Mouse (Mus musculus): ENCODE results near the gene Ppp1r11. TPM values are rescaled to one million over a fixed set of nuclear protein-coding genes. Genes with fewer than 3 reads are reported as not detected.
"Not testable (repeated sequence)": the region's sequence is repeated elsewhere in the genome, so short reads cannot be mapped to it uniquely, and the experiment has no call there.

The Ppp1r11 gene
- 186 and 189 TPM in 2 replicates for polyA plus RNA-seq (2012; rRNA removed)

DNA sequence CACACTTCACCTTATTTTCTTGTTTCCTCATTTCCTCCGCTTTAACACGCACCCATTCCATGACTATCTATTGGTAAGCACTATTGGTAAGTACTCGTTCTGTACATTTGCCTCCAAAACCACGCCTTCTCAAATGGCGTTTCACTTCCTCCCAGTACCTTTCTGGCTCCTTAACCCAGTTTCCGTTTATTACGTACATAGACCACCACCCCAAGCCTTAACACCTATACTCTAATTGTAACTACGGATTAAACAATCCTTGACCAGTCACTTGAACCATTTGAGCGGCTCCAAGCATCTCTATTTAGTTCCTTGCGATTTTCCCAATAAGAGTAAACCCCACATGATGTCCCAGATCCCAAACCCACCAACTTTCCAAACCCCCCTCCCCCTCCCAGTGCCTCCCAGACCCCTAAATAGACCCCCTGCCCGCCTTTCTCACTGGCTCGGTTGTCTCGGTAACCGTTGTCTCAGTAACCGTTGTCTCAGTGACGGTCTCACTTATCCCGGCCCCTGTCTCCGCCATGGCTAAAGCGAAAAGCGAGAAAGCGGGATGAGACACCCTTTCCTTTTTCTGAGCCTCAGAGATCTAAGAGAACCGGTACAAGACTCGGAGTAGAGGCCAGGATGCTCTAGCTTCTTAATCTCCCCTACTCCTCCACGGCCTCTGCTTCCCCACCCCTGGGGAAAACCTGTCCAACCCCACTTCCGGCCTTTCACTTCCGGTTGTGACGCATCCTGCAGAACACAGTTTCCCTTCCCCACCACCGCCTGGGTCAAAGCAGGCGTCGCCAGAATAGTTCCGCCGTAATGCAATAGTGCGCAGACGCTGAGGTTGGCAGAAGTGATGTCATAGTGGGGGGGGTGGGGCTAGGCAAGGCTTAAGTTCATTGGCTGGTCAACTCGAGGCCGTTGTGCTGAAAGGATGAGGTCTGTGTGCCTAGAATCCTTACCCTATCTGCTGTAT is at the start of gene Ppp1r11:
Gene Ppp1r11, minus strand, starts transcription at position 761 of the 967 bp plus-strand sequence.
- peak; percentile 95 to 97 for DNase-seq (ENCODE audit: extremely low spot score in 1 of 2, low spot score in 1 of 2)

DNA sequence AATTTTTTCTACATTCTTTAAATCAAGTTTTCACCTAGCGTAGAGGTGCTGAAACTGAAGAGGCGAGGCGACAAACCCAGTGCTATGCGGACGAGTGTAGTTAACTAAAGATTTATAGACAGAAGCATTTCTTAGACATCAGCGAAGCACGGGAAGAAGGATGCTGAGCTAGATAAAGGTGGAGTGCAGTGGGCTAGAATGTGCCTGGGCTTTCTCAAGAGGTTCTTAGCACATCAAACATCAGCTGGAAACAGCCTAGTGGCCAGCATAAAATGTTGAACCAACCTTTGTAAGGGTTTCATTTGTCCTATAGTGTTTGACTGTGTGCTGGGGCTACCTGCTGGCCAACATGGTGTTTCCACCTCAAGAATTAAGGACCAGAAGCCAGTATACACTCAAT is 49.3 kb upstream of the Ppp1r11 start, which contains the start of gene Zfp57:
Gene Zfp57, plus strand, starts transcription at position 301 of the 400 bp plus-strand sequence.
- no peak for DNase-seq (ENCODE audit: extremely low spot score in 1 of 2, low spot score in 1 of 2)

DNA sequence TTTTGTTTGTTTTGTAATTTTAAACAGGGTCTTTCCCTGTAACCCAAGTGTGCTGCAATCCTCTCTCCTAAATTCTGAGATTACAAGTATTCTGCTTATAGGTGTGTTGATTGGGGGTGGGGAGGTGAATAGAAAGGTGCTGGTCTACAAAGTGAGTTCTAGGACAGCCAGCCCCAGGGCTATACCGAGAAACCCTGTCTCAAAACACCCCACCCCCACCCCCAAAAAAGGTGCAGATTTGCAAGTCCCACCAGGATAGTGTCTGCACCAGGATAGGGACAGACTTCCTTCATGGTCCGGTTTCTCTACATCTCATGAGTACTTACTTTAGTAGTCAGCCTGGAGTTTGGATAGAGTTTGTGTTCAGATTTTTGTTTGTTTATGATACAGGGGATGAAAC is 46.9 kb upstream of the Ppp1r11 start:
- DNase-seq (ENCODE audit: extremely low spot score in 1 of 2, low spot score in 1 of 2), result no peak

DNA sequence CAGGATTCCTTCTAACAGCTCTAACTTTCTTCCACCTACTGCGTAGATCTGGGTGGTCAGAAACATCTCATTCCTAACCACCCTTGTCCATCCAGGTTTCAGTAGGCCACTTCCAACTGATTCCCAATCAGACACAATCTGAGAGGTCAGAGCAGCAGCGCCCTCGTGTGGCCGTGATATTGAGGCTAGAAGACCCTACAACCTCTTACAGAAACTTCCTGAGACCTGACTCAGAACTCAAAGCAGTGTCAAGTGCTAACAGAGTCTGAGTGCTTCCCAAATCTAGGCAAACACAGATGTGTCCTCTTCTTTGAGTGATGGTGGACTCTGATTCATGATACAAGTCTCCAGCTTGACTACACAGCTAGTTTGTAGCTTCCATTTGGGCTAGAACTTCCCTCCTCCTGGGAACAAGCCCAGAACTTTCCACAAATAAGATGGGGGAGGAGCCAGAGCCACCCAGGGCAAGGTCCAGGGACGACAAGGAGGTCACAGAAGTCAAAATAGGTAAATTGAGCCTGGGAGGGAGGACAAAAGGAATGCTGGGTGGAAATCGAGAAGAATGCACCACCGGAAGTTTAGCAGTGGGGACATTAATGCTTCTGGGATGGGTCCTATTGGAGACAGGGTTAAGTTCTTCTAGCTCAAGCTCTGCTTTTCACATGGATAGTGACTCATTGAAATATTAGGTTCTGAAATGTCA is 45.6 kb upstream of the Ppp1r11 start:
- DNase-seq (ENCODE audit: extremely low spot score in 1 of 2, low spot score in 1 of 2), result peak in 1 of 2 experiments; percentile 91

GRCm38 (mm10) chr17:36995448-36995847 is 43.9 kb upstream of the Ppp1r11 start:
- no peak for DNase-seq (ENCODE audit: extremely low spot score in 1 of 2, low spot score in 1 of 2)

DNA sequence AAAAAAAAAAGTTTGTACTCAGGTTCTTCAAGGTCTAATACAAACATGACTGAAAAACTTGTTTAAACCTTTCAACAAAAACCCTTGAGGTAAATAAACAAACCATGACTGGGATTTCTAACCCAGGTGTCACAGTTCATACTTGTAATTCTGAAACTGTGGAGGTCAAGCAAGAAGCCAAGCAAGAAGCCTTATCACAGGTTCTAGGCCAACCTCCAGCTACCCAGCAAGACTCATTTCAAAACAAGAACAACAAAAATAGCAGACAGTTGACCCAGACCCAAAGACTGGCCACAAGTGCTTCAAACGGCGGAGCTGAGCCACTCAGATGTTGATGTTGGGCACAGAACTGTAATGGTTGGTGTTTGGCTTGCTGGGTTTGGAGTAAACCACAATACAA is 43.0 kb upstream of the Ppp1r11 start:
- no peak for DNase-seq (ENCODE audit: extremely low spot score in 1 of 2, low spot score in 1 of 2)

DNA sequence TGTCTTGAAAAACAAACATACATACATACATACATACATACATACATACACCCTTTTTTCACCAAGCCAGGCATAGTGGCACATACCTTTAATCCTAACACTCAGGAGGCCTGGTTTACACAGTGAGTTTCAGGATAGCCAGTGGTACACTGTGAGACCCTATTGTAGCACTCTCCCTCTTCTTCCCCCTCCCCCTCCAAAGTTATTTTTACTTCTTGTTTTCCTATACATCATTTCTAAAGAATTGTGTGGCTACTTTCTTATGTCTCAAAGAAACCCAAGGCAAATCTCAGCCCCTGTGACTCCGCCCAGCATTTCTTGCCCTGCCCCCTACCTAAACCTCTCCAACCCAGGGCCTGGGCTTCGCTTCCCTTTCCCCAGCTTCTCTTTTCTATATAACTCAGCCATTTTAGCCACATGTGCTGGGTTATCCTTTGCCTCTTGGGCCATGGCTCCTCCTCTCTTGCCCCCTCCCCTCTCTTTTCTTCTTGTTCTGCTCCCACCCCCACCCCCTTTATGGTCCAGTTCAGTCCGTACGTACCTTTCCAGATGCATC is 42.3 kb upstream of the Ppp1r11 start:
- DNase-seq (ENCODE audit: extremely low spot score in 1 of 2, low spot score in 1 of 2), result no peak

DNA sequence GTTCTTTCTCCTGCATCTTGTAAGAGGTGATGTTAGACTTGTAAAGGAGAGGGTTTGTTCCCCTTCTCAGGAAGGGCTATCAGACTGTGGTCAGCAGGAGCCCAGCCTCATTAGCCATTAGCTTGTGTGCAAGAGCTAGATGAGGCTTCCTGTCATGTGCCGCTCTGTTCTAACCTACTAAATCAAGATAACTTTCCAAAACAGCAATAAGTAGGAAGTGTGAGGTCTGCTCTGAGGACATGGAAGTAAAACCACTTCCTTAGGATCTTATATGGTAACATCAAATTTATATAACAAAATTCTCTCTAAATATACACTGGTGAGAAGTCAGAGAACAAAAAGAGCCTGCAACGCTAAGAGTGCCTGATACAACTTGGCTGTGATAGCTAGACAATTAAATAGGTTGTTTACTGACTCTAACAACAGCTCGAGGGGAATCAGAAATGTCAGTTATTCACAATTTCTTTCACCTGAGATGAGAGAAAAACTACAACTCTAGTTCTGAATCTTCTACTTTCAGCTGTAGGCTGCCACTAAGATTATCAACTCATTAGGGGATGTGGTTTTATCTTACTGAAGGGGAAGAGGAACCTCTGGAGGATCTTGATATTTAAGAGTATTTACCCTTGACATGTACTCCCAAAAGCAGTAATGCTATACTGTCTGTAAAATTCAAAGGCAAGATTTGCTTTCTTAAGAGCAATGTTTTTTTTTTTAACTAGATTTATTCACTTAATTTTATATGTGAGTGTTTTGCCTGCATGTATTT is 41.0 kb upstream of the Ppp1r11 start:
- no peak for DNase-seq (ENCODE audit: extremely low spot score in 1 of 2, low spot score in 1 of 2)

DNA sequence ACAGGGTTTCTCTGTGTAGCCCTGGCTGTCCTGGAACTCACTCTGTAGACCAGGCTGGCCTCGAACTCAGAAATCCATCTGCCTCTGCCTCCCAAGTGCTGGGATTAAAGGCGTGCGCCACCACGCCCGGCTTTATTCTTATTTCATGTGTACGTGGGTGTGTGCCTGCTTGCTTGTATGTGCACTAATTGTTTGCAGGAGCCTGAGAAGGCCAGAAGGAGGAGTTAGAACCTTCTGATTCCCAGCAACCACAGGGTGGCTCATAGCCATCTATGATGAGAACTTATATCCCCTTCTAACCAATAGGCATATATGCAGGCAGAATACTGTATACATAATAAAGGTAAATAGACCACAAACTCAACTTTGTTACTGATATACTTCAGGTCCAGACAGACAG is 39.1 kb upstream of the Ppp1r11 start:
- not testable (repeated sequence) for DNase-seq (ENCODE audit: extremely low spot score in 1 of 2, low spot score in 1 of 2)

- no peak for DNase-seq (ENCODE audit: extremely low spot score in 1 of 2, low spot score in 1 of 2)
These were observed 37.9 kb upstream of the Ppp1r11 start, which contains the start of gene H2-M5 for GRCm38 (mm10) chr17:36989437-36989836. TSS of gene H2-M5 (minus strand) at chr17:36989537.

- no peak for DNase-seq (ENCODE audit: extremely low spot score in 1 of 2, low spot score in 1 of 2)
These were observed 36.9 kb upstream of the Ppp1r11 start for GRCm38 (mm10) chr17:36988475-36988874.

DNA sequence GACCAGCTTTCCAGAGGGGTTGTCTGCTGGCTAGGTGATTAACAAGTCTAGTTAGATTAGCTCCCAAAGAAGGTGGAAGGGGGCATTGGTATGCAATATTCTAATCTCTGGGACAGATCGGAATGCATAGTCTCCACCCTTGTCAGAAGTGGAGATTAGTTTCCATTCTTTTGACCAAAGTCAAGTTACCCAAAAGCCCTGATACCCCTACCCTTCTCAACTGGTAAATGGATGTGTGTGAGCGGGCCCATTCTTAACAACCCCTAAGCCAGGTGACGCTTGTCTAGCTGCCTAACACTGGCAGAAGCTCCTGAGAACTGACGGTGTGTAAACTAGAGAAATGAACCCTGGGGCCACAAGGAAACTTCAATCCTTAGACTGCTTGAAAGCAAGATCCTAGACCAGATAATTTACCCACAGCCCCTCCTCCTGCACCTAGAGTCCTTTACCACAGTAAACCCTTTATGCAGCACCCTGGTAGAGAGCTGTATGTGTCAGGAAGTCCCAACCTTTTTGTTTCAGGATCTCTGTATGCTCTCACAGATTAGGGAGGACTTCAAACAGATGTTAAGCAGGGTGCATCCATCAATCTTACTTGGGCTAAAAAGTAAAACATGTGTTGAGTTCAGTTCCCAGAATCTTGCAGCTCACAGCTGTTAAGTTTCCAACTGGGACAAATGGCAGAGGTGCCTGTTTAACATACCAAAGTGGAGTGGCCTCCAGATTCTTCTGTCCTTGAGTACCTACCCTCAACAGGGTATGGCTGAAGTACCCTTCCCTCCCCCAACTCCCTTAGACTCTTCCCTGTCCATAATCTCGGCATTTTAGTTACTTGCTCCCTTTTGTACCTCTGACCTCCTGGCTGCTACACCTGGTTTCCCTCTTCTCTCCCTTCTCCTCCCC is 31.0 kb upstream of the Ppp1r11 start:
- no peak for DNase-seq (ENCODE audit: extremely low spot score in 1 of 2, low spot score in 1 of 2)

DNA sequence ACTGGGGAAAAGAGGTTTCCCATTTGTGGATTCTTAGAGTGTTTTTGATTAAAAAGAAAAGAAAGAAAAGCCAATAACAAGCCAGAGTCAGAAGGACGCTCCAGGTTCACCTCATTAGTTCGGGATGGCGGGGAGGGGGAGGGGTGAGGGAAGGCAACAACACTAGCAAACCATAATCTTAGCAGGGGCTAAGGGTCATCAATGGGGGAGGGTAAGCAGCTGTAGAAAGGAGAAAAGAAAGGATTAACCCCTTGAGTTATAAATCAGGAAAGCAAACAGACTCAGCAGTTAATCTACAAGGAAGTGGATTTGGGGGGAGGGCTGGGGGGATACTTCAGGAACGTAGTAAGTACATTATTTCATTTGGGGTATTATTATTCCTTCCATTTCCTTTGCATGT is 30.3 kb upstream of the Ppp1r11 start:
- no peak for DNase-seq (ENCODE audit: extremely low spot score in 1 of 2, low spot score in 1 of 2)

DNA sequence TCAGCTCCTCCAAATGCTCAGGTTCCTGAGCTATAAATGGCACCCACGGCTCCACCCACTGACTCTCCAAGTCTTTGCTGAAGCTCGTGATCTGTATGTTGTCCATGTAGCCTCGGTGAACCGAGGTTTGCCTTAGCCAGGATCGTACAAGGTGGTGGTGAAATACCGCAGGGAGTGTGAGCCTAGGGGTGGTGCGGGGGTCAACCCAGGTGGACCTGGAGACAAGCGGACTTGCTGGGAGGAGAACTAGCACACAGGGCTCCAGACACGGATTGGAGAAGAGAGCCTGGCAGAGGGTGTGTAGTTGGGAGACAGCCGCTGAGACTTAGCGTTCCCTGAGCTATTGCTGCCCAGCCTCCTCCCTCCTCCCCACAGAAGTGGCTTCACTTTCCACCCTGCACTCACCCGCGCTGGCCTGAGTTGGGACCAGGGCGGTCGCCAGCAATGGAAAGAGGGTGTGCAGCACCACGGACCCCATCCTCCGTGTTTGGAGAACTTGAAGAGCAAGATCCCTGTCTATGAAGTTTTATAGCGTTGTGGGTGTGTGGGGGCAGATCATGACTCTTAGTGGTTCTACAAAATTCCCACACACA is 29.8 kb upstream of the Ppp1r11 start, which contains the start of gene 2410137M14Rik:
Gene 2410137M14Rik, minus strand, starts transcription at position 17 of the 593 bp plus-strand sequence.
- peak; percentile 22 to 52 for DNase-seq (ENCODE audit: extremely low spot score in 1 of 2, low spot score in 1 of 2)

GRCm38 (mm10) chr17:36973271-36973787 is 21.8 kb upstream of the Ppp1r11 start:
- DNase-seq (ENCODE audit: extremely low spot score in 1 of 2, low spot score in 1 of 2), result no peak

DNA sequence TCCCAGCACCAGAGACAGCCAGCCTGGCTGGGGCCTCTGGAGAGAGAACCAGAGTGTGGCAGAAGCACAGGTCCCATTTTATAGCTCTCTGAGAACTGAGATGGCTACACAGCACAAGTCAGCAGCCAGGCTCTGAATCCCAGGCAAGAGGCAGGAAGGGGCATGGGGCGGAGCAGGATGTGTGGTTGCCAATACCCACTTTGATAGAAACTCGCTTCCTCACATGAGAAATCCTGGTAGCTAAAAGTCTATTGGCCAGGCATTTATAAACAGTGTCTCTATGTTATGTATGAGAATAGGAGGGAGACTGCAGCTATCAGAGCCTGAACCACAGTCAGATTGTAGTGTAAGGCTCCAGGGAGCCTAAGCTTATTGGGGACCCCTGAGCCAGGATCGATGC is 21.2 kb upstream of the Ppp1r11 start:
- no peak for DNase-seq (ENCODE audit: extremely low spot score in 1 of 2, low spot score in 1 of 2)

DNA sequence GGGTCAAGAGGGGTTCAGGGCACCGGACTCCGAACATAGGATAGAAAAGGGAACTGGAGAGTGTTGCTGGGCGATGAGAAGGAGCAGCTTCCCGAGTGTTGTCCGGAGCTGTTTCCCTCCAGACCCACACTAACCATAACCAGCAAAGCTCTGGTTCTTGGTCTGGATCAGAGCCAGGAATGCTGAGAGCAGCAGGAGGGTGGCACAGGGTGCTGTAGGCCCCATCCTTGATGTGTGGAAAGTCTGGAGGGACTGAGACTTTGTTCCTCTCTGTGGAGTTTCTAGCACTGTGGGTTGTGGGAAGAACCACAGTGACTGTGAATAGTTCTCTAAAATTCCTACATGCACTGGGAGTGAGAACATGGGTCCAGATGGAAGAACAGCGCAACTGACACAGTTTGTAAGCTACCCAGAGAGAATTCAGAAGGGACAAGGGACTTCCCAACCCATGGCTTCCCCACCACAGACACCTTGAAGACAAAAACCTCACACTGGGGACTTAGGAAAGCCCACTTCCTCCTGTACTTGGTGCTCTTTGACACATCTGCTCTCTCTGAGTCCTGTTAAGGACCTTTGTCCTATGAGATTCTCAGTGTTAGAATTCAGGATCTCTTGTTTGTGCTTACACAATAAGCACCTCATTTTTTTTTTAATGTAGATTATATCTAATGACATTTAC is 19.8 kb upstream of the Ppp1r11 start:
- no peak for DNase-seq (ENCODE audit: extremely low spot score in 1 of 2, low spot score in 1 of 2)

DNA sequence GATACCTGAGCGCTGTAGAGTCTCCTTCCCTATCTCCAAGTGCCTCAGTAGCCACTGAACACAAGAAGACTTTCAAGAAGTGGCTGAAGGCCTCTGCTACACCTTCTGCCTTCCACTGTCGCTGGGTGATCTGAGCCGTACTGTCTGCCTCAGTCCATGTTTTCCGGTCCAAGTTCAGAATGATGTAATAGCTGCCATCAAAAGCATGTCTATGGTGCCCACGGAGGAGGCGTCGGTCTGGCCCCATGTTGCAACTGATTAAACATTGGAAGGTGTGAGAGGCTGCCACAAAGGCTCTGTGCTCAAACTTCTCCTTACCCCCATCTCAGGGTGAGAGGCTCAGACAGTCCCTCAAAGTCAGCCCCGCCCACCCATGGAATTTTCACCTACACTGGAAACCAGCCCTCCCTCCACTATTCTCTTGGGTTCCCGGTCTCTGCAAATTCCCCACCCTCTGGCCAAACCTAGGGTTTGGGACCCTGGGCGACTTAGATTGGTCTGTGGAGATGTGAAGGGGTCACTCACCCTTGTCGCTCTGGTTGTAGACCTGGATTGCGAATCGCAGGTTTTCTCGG is 18.9 kb upstream of the Ppp1r11 start:
- DNase-seq (ENCODE audit: extremely low spot score in 1 of 2, low spot score in 1 of 2), result no peak
